Mouse (Mus musculus) gastrocnemius, postnatal 10 days (tissue): ENCODE measurements around the gene 4930432M17Rik. TPM values are rescaled to one million over a fixed set of nuclear protein-coding genes. Genes with fewer than 3 reads are reported as not detected.
A peak's percentile ranks its signal among the peaks of the same experiment; 100 is the strongest.

Source experiments
- DNase-seq: peaks from one replicate; pipeline ENCODE4 v3.0.0; 2021; ENCODE audit warnings: mixed read lengths
- total RNA-seq, 2 experiments: library from RNA; stranded (reverse); gene quantifications; 2 replicates each; pipeline ENCODE4 v1.2.3; 2021

Gene 4930432M17Rik
- total RNA-seq, 2 experiments from 2014 or later = not detected

- no peak for DNase-seq
Observed at GRCm38 (mm10) chr3:121678935-121679334, 8.4 kb downstream of the 4930432M17Rik start.

GRCm38 (mm10) chr3:121679443-121679842 is 8.9 kb downstream of the 4930432M17Rik start:
- DNase-seq = no peak

- no peak for DNase-seq
Observed at GRCm38 (mm10) chr3:121680187-121680586, 9.6 kb downstream of the 4930432M17Rik start.

- DNase-seq = no peak
Observed at GRCm38 (mm10) chr3:121682439-121683411, 12.2 kb downstream of the 4930432M17Rik start.

GRCm38 (mm10) chr3:121684552-121684951 is 14.0 kb downstream of the 4930432M17Rik start:
- no peak for DNase-seq

- DNase-seq = no peak
Observed at GRCm38 (mm10) chr3:121684963-121685362, 14.4 kb downstream of the 4930432M17Rik start.

- no peak for DNase-seq
Observed at GRCm38 (mm10) chr3:121685985-121686384, 15.4 kb downstream of the 4930432M17Rik start.

GRCm38 (mm10) chr3:121686408-121686911 is 15.9 kb downstream of the 4930432M17Rik start:
- no peak for DNase-seq

GRCm38 (mm10) chr3:121687741-121688140 is 17.2 kb downstream of the 4930432M17Rik start:
- no peak for DNase-seq

- DNase-seq = no peak
Observed at GRCm38 (mm10) chr3:121689029-121689428, 18.5 kb downstream of the 4930432M17Rik start.

GRCm38 (mm10) chr3:121689697-121690096 is 19.1 kb downstream of the 4930432M17Rik start:
- no peak for DNase-seq

- no peak for DNase-seq
Observed at GRCm38 (mm10) chr3:121693001-121693730, 22.6 kb downstream of the 4930432M17Rik start.

GRCm38 (mm10) chr3:121693746-121694145 is 23.2 kb downstream of the 4930432M17Rik start:
- DNase-seq = no peak

- peak; percentile 31 for DNase-seq
Observed at GRCm38 (mm10) chr3:121697169-121697568, 26.6 kb downstream of the 4930432M17Rik start.

GRCm38 (mm10) chr3:121699401-121699800 is 28.8 kb downstream of the 4930432M17Rik start:
- DNase-seq = no peak

GRCm38 (mm10) chr3:121699849-121700248 is 29.3 kb downstream of the 4930432M17Rik start:
- DNase-seq = no peak

- DNase-seq = no peak
Observed at GRCm38 (mm10) chr3:121700364-121700952, 29.9 kb downstream of the 4930432M17Rik start.

- no peak for DNase-seq
Observed at GRCm38 (mm10) chr3:121703155-121703879, 32.8 kb downstream of the 4930432M17Rik start.

- DNase-seq = no peak
Observed at GRCm38 (mm10) chr3:121703880-121704243, 33.3 kb downstream of the 4930432M17Rik start.

- DNase-seq = no peak
Observed at GRCm38 (mm10) chr3:121706087-121706486, 35.5 kb downstream of the 4930432M17Rik start.

- no peak for DNase-seq
Observed at GRCm38 (mm10) chr3:121707106-121707505, 36.5 kb downstream of the 4930432M17Rik start.
